Mouse (Mus musculus) heart, embryonic 11.5 days (tissue): ENCODE measurements around the gene Olfr370. TPM values are rescaled to one million over a fixed set of nuclear protein-coding genes. Genes with fewer than 3 reads are reported as not detected.

ENCODE experiments used
- ATAC-seq: fragments of 200-750 bp; cut with Nextera tagmentation; replicated peaks from 2 replicates; pipeline ENCODE4 v1.8.0; 2017; ENCODE audit warnings: moderate library complexity; ENCODE audit not compliant: insufficient number of reproducible peaks, low FRiP score, low TSS enrichment
- H3K27ac ChIP-seq: fragments of 300-500 bp; sonication (generic); 2 replicates; pipeline ENCODE4 v1.5.1; 2014; ENCODE audit warnings: mild to moderate bottlenecking, low read depth, low read length
- H3K27me3 ChIP-seq: fragments of 300-500 bp; sonication (generic); 2 replicates; pipeline ENCODE4 v1.6.1; 2014; ENCODE audit warnings: mild to moderate bottlenecking, low read length, mixed read lengths; ENCODE audit not compliant: control insufficient read depth, insufficient read depth
- H3K36me3 ChIP-seq: fragments of 300-500 bp; sonication (generic); 2 replicates; pipeline ENCODE4 v1.6.1; 2014; ENCODE audit warnings: mild to moderate bottlenecking, low read length, moderate library complexity, mixed read lengths; ENCODE audit not compliant: control insufficient read depth, insufficient read depth
- H3K4me1 ChIP-seq: fragments of 300-500 bp; sonication (generic); 2 replicates; pipeline ENCODE4 v1.6.1; 2014; ENCODE audit warnings: low read length; ENCODE audit not compliant: control insufficient read depth, insufficient read depth
- H3K4me2 ChIP-seq: fragments of 300-500 bp; sonication (generic); 2 replicates; pipeline ENCODE4 v1.6.1; 2014; ENCODE audit warnings: mild to moderate bottlenecking, moderate library complexity
- H3K4me3 ChIP-seq: fragments of 300-500 bp; sonication (generic); 2 replicates; pipeline ENCODE4 v1.5.1; 2014; ENCODE audit warnings: low read depth, low read length
- H3K9ac ChIP-seq: fragments of 300-500 bp; sonication (generic); 2 replicates; pipeline ENCODE4 v1.6.1; 2014; ENCODE audit warnings: mild to moderate bottlenecking, low read depth, low read length, moderate library complexity
- H3K9me3 ChIP-seq: fragments of 300-500 bp; sonication (generic); replicated peaks from 2 replicates; pipeline ENCODE4 v1.6.1; 2016; ENCODE audit warnings: low read length; ENCODE audit not compliant: control insufficient read depth
- WGBS: fragments of 180-500 bp; shearing (Covaris S2); extraction: QIAGEN DNeasy Blood & Tissue Kit; methylation state at CpG from one replicate; pipeline ENCODE4 v1.1.7; 2014; ENCODE audit not compliant: insufficient replicate concordance; 5-methylcytosine and 5-hydroxymethylcytosine counted together
- polyA plus RNA-seq: library from polyadenylated mRNA; unstranded; fragments of >200 nt; fragmentation: Nextera tagmentation; extraction: Ambion mirVana; gene quantifications from 2 replicates; pipeline ENCODE4 v1.2.1, GENCODE M21; 2014

Gene Olfr370
- polyA plus RNA-seq, 1 experiment from 2014 or later: not detected

- Histone ChIP-seq H3K4me2 (no peak overlapping the region), H3K27ac (no peak overlapping the region), H3K9ac (no peak overlapping the region), H3K9me3 (no peaks in the 10 kb centered on the region), H3K4me1 (peaks cover 55% of the 10 kb centered on the region), H3K27me3 (no peaks in the 10 kb centered on the region), H3K36me3 (peaks cover 17% of the 10 kb centered on the region), H3K4me3 (no peak overlapping the region)
- ATAC-seq: no peak
- WGBS: 89% methylated on average over 5 of the region's 5 CpGs
These were observed 36.7 kb downstream of the Olfr370 start for GRCm38 (mm10) chr8:83572246-83572812.

DNA sequence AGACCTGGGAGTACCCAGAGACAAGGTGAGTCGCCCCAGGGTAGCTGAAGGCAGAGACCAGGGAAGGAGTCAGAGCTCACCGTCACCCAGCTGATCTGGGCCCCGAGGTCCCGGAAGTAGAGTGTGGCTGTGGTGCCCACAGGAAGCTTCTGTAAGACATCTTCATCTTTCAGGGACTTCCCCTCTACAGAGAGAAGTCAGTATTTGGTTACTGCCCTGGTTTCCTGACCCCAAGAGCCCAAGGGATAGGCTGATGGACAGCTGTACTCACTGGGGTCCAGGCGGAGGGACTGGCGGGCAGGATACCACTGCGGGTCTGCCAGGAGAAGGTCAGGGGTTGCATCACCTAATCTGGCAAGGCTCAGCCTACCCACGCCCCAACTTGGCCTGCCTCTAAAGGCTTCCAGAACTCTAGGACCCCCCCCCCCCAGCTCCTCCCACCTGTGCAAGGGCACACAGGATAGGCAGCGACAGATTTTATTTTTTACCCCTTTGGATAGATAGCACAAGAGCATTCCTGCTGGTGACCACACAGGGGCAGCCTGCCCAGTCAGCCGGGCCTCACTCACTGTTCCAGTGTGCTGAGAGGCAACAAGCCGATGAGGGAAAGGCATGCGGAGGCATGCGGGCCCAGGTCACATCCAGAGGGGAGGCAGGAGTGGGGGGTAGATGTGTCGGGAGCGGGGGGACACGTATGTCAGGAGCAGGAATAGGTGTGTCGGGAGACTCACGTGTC is 37.7 kb downstream of the Olfr370 start:
- WGBS: 75% methylated on average over 17 of the region's 18 CpGs
- Histone ChIP-seq H3K4me3 (no peak overlapping the region), H3K27me3 (no peaks in the 10 kb centered on the region), H3K9ac (0 out of 2 replicates have a peak overlapping the region, but pooled peaks have one; percentile 5), H3K9me3 (no peaks in the 10 kb centered on the region), H3K36me3 (peaks cover 17% of the 10 kb centered on the region), H3K4me1 (peaks cover 54% of the 10 kb centered on the region), H3K27ac (no peak overlapping the region), H3K4me2 (no peak overlapping the region)
- no peak for ATAC-seq

- Histone ChIP-seq H3K9ac (no peak overlapping the region), H3K4me2 (no peak overlapping the region), H3K9me3 (no peaks in the 10 kb centered on the region), H3K4me1 (peaks cover 65% of the 10 kb centered on the region), H3K36me3 (peaks cover 17% of the 10 kb centered on the region), H3K27me3 (no peaks in the 10 kb centered on the region), H3K4me3 (no peak overlapping the region), H3K27ac (peak overlapping the region; percentile 91)
- WGBS: 76% methylated on average over 15 of the region's 15 CpGs
- no peak for ATAC-seq
These were observed 39.2 kb downstream of the Olfr370 start for GRCm38 (mm10) chr8:83574631-83575315.

DNA sequence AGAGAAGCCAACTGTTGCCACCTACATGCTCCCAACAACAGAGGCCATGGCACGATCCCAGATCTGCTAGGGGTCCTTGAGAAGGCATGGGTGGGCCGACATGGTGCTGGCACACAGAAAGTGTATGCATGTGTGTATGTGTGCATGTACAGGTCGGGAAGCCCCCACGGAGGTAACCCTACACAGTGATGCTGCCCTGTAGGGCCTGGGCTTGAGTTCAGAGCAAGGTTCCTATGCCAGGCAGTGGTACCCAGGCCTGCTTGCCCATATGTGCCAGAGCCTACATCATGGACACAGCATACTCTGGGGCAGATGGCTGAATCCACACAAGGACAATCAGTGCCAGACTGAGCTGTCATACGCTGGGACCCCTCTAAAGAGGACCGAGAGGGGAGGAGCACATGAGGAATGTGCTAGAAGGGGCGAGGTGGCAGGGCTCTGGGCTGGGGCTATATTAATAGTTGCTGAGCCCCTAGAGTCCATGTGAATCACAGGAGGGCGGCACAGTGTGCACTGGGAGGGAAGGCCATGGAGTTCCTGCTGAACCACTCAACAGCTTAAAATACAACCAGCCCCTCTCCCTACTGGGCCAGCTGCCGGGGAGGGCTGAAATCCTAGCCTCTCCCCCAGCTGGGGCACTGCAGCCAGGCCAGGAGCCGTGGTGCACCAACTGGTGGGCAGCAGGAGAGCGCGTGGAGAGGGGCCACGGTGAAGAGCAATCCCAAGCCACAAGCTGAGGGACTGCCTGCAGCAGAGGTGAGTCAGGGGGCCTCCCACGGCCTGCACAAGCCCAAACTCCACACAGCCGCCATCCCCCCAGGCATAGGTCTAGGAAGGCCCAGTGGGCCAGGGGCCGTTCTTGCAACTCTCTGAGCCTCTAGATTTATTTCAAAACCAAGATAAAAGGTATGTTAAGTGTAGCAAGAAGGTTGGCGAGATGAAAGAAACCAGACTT is 40.3 kb downstream of the Olfr370 start:
- H3K9me3 ChIP-seq: no peaks in the 10 kb centered on the region
- peaks cover 65% of the 10 kb centered on the region for H3K4me1 ChIP-seq
- H3K36me3 ChIP-seq: peaks cover 14% of the 10 kb centered on the region
- H3K4me3 ChIP-seq: peak overlapping the region; percentile 12; the same call in 1 of the 2 replicates
- H3K27ac ChIP-seq: peak overlapping the region; percentile 91
- H3K27me3 ChIP-seq: no peaks in the 10 kb centered on the region
- peak overlapping the region; percentile 51 for H3K4me2 ChIP-seq
- ATAC-seq: no peak
- H3K9ac ChIP-seq: peak overlapping the region; percentile 66
- 55% methylated on average over 17 of the region's 17 CpGs for WGBS

DNA sequence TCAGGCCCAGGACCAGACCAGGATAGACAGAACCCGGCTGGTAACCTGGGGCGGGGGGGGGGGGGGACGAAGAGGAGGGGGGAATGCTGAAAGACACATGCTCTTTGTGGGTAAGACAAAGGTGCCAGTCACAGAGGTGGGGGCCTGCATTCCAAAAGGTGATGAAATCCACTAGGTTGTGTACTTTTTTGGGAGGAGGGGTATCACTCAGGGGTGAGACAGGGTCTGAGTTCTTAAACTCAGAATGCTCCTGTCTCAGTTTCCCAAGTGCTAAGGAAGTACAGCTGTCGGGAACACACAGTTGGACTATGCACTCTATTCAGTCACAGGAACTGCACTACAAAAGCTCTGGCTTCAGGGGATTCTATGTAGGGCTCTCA is 40.9 kb downstream of the Olfr370 start:
- Histone ChIP-seq H3K36me3 (peaks cover 9% of the 10 kb centered on the region), H3K4me3 (no peak overlapping the region)

DNA sequence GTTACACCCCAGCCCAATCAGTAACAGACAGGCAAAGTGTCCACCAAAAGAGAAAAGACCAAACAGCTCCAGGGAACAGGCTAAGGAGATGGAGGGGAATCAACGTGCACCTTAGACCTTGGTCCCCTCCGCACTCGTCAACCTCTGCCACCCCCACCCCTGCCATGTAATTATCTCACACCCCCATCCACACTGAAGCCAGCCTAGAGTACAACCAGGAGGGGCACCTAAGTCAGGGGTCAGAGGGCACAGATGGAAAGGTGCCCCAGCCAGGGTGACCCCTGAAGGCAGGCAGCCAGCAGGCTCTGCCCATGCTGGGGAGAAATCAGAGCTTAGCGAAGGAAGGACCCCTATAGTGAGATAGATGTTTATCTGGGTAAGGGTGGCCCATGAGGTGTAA is 41.3 kb downstream of the Olfr370 start:
- Histone ChIP-seq H3K36me3 (peaks cover 5% of the 10 kb centered on the region), H3K4me1 (peaks cover 65% of the 10 kb centered on the region), H3K4me3 (no peak overlapping the region), H3K27me3 (no peaks in the 10 kb centered on the region), H3K9ac (peak overlapping the region; percentile 36; the same call in 1 of the 2 replicates), H3K9me3 (no peaks in the 10 kb centered on the region), H3K4me2 (peak overlapping the region; percentile 51), H3K27ac (peak overlapping the region; percentile 91)
- 56% methylated on average over 4 of the region's 4 CpGs for WGBS
- ATAC-seq: no peak

More for the DNA sequence above, 40.9 kb downstream of the Olfr370 start:
- no peak for ATAC-seq
- 43% methylated on average over 4 of the region's 4 CpGs for WGBS
- H3K27me3 ChIP-seq: no peaks in the 10 kb centered on the region
- peak overlapping the region; percentile 91 for H3K27ac ChIP-seq
- H3K4me1 ChIP-seq: peaks cover 65% of the 10 kb centered on the region
- H3K9me3 ChIP-seq: no peaks in the 10 kb centered on the region
- no peak overlapping the region; the same call in 1 of the 2 replicates for H3K9ac ChIP-seq
- peak overlapping the region; percentile 51 for H3K4me2 ChIP-seq

GRCm38 (mm10) chr8:83577384-83577791 is 41.8 kb downstream of the Olfr370 start:
- H3K4me2 ChIP-seq: no peak overlapping the region
- H3K27ac ChIP-seq: peak overlapping the region; percentile 91
- WGBS: 32% methylated on average over 9 of the region's 9 CpGs
- no peak; the same call in 1 of the 2 replicates for ATAC-seq
- no peaks in the 10 kb centered on the region for H3K9me3 ChIP-seq
- no peak overlapping the region for H3K4me3 ChIP-seq
- H3K9ac ChIP-seq: peak overlapping the region; percentile 36; the same call in 1 of the 2 replicates
- H3K36me3 ChIP-seq: peaks cover 2% of the 10 kb centered on the region; the same call in 1 of the 2 replicates
- H3K27me3 ChIP-seq: no peaks in the 10 kb centered on the region
- peaks cover 65% of the 10 kb centered on the region for H3K4me1 ChIP-seq
